Mouse (Mus musculus): ENCODE results near the gene Ajap1.

DNA sequence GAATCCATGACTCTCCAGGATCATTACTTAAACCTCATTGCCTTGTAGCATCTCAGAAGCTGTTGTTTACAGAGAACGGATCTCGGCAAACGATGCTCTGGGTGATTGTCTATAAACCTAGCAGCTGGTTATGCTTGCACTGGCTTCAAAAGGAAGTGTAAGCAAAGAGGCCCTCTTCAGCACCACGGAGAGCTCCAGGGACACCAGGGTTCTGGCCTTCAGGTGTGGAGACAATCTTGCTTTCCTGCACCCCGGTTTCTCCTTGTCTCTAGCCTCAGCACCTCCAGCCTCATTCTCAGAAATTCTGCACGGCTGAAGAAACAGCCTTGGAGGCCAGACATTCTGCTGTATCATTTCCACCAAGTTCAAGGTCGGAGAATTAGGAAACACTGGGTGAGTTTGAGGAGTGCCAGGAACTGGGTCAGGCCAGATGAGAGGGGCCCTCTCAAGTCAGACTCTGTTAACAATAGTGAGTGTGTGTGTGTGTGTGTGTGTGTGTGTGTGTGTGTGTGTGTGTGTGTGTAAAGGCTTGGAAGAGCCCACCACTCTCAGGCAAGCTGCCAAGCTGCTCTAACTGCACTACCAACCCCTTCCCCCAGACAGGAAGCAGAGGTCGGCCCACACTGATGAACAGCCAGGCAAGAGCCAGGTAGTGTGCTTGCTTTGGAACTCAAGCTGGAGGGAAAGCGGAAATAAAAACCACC lies 124.9 kb downstream of the Ajap1 start:
- TF ChIP-seq CTCF (IDR thresholded peaks at IDR 0.05) = no peak
- no peak for TF ChIP-seq POLR2A (IDR thresholded peaks at IDR 0.05; ENCODE audit: insufficient read depth, low read depth, low read length)
- no peak for TF ChIP-seq EP300 (IDR thresholded peaks at IDR 0.05; ENCODE audit: insufficient read depth, low read depth, low read length)
